Mouse (Mus musculus) forebrain, embryonic 16.5 days (tissue): Measurements from ENCODE around the gene Rasgef1a. TPM values are rescaled to one million over a fixed set of nuclear protein-coding genes. Genes with fewer than 3 reads are reported as not detected.

Source experiments
- ATAC-seq: fragments of 200-750 bp; cut with Nextera tagmentation; 2 replicates; pipeline ENCODE4 v1.8.0; 2017; ENCODE audit warnings: mild to moderate bottlenecking, moderate library complexity
- H3K27ac ChIP-seq: fragments of 300-500 bp; sonication (generic); 2 replicates; pipeline ENCODE4 v1.5.1; 2014; ENCODE audit warnings: low read length, control low read depth
- H3K27me3 ChIP-seq: fragments of 300-500 bp; sonication (generic); replicated peaks from 2 replicates; pipeline ENCODE4 v1.6.1; 2014; ENCODE audit warnings: low read length; ENCODE audit not compliant: control insufficient read depth, insufficient read depth
- H3K36me3 ChIP-seq: fragments of 300-500 bp; sonication (generic); 2 replicates; pipeline ENCODE4 v1.6.1; 2014; ENCODE audit not compliant: control insufficient read depth, insufficient read depth
- H3K4me1 ChIP-seq: fragments of 300-500 bp; sonication (generic); replicated peaks from 2 replicates; pipeline ENCODE4 v1.6.1; 2014; ENCODE audit warnings: low read length; ENCODE audit not compliant: control insufficient read depth, insufficient read depth
- H3K4me2 ChIP-seq: fragments of 300-500 bp; sonication (generic); 2 replicates; pipeline ENCODE4 v1.6.1; 2014; ENCODE audit warnings: mild to moderate bottlenecking, low read length, control low read depth
- H3K4me3 ChIP-seq: fragments of 300-500 bp; sonication (generic); replicated peaks from 2 replicates; pipeline ENCODE4 v1.5.1; 2014; ENCODE audit warnings: mild to moderate bottlenecking, low read length, control low read depth
- H3K9ac ChIP-seq: fragments of 300-500 bp; sonication (generic); replicated peaks from 2 replicates; pipeline ENCODE4 v1.6.1; 2014; ENCODE audit warnings: low read depth, low read length, control low read depth
- H3K9me3 ChIP-seq: fragments of 300-500 bp; sonication (generic); 2 replicates; pipeline ENCODE4 v1.6.1; 2016; ENCODE audit warnings: low read length; ENCODE audit not compliant: control insufficient read depth
- WGBS: fragments of 180-500 bp; shearing (Covaris S2); extraction: QIAGEN DNeasy Blood & Tissue Kit; methylation state at CpG from one replicate; pipeline ENCODE4 v1.1.7; 2014; 5-methylcytosine and 5-hydroxymethylcytosine counted together
- microRNA-seq: library from miRNA; unstranded; fragments of <30 nt; microRNA quantifications from one replicate; pipeline ENCODE4, GENCODE M21; 2017
- polyA plus RNA-seq: library from polyadenylated mRNA; unstranded; fragments of >200 nt; fragmentation: Nextera tagmentation; extraction: Ambion mirVana; gene quantifications from 2 replicates; pipeline ENCODE4 v1.2.1, GENCODE M21; 2015

Gene Rasgef1a
- polyA plus RNA-seq, 1 experiment from 2014 or later: 7.0 TPM

DNA sequence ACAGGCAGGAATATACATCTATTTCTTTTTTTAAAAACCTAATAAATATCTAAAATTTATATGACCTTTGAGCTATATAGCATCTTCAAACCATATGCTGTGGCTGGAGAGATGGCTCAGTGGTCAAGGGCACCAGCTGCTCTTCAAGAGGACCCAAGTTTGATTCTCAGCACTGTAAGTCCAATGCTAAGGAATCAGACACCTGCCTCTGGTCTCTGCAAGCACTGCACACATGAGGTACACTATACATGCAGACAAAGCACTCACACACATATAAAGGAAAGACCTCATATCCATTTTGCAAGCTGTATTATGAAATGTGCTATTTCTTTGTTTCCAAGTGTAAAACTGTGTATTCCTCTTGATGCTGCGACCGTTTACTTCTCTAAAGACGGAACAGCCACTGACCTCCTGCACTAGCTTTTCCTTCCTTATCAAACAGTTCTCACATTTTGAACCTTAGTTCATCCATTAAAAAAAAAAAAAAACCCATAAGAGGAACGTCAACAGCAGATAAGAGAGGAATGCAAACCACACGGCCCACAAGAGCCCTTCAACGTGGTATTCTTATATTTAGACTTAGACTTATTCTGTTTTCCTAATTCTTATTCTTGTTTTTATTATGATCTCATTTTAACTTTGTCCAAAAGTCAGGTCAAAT, 116.7 kb downstream of the Rasgef1a start:
- no peak for ATAC-seq
- H3K9me3 ChIP-seq: no peaks in the 10 kb centered on the region
- H3K36me3 ChIP-seq: no peaks in the 10 kb centered on the region; the same call in 1 of the 2 replicates
- H3K27ac ChIP-seq: no peak overlapping the region
- no peaks in the 10 kb centered on the region for H3K4me1 ChIP-seq
- no peak overlapping the region for H3K9ac ChIP-seq
- WGBS: 89% methylated on average over 6 of the region's 6 CpGs
- no peak overlapping the region for H3K4me3 ChIP-seq
- H3K4me2 ChIP-seq: no peak overlapping the region
- no peaks in the 10 kb centered on the region for H3K27me3 ChIP-seq

DNA sequence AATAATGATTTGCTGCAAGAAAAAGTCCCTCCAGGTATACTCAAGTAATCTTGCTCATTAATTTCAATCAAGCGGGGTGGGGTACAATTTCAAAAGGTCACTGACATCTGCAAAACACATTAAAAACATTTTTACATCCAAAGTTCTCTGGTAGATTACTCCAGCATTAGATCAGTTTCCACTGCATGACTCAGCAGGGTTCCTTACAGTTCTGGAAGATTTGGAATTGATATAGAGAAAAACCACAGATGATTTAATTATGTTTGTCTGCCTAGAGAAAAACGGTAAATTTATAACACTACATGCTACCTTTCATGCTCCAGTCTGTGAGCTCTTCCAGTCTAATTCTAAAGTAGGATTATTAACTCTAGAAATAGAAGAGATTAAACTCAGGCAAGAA, 118.8 kb downstream of the Rasgef1a start:
- H3K9me3 ChIP-seq: no peaks in the 10 kb centered on the region
- no peaks in the 10 kb centered on the region for H3K4me1 ChIP-seq
- H3K27ac ChIP-seq: no peak overlapping the region
- no peak for ATAC-seq
- H3K9ac ChIP-seq: no peak overlapping the region
- H3K36me3 ChIP-seq: no peaks in the 10 kb centered on the region
- no peak overlapping the region for H3K4me3 ChIP-seq
- no peaks in the 10 kb centered on the region for H3K27me3 ChIP-seq
- 80% methylated on average over 2 of the region's 2 CpGs for whole genome bisulfite sequencing
- H3K4me2 ChIP-seq: no peak overlapping the region

DNA sequence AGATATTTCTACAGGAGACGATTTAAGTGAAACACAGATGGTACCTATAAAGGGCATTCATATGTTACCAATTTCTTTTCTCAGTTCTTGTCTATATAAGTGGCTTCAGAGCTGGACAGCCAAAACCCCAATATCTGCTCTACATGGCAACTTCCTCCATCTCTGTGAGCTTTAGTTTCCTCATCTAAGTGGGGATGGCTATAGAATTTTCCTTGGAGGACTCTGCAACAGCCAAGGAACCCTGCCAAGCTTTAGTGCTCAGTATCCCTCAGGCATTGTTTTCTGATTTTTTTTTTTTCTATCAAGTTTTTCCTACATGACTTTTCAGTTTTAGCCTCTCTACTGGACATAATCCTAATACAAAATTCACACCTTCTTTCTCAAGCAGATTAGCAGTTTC, 123.2 kb downstream of the Rasgef1a start:
- 90% methylated on average over 1 of the region's 1 CpGs for WGBS
- H3K36me3 ChIP-seq: no peaks in the 10 kb centered on the region
- H3K4me3 ChIP-seq: no peak overlapping the region
- H3K4me1 ChIP-seq: peaks cover 3% of the 10 kb centered on the region; the same call in 1 of the 2 replicates
- no peak for ATAC-seq
- H3K27ac ChIP-seq: no peak overlapping the region
- no peak overlapping the region for H3K9ac ChIP-seq
- no peak overlapping the region for H3K4me2 ChIP-seq
- H3K9me3 ChIP-seq: no peaks in the 10 kb centered on the region
- no peaks in the 10 kb centered on the region for H3K27me3 ChIP-seq

DNA sequence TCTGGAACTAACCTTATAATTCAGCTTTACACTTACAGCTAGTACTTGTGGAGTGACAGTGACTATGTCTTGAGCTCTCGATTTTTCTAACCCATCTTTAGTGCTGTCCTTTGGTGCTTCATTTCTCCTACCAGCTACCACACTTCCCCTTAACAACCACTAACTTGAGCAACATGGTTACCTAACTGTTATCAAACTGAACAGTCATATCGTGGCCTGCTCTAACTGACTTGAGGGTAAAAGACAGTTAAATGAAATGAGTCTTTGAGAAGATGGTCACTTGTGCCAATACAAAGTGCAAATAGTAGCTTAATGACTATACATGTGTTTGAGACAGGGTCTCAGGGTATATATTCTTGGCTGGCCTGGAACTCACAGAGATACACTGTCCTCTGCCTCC, 125.9 kb downstream of the Rasgef1a start:
- Histone ChIP-seq H3K4me3 (no peak overlapping the region), H3K27ac (no peak overlapping the region), H3K4me2 (no peak overlapping the region), H3K9me3 (no peaks in the 10 kb centered on the region), H3K36me3 (no peaks in the 10 kb centered on the region), H3K9ac (no peak overlapping the region), H3K4me1 (peaks cover 3% of the 10 kb centered on the region; the same call in 1 of the 2 replicates), H3K27me3 (no peaks in the 10 kb centered on the region)
- 87% methylated on average over 2 of the region's 2 CpGs for WGBS
- ATAC-seq: no peak

DNA sequence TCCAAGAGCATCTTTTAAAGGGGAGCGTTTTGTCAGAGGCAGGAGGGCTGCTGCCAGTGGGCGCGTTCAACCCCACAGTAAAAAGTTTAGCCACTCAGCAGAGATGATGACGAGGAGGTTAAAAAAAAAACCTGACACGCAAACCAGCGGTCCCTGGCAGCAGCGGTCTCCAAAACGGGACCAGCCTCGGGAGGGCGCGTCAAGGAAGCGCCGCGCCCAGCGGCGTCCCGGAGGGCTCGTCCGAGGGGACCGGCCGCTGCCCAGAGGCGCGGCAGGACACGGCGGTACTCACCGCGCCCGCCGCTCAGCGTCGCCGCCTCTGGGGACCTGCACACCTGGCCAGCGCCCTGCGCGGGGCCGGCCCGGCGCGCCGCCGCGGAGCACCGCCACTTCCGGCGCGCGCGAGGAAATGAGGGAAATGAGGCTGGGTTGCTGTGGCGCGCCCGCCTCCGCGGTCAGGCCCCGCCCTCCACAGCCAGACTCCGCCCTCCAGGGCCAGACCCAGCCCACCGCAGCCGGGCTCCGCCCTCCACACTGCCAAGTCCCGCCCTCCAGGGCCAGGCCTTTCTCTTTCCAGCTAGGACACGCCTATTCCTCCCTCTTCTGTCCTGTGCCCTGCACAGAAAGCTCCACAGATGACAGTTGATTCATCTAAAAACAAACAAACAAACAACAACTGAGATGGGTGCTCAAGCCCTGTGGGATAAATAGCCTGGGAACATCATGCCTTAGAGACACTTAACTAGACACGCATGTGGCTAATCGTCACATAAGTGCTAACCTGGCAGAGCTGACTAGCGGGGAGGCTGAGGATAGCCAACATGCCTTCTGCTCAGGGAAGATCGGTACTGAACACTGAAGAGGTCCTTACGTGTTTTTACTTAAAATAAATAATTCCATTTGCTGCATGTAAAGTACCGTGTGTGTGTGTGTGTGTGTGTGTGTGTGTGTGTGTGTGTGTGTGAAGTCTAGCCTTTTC, 127.8 kb downstream of the Rasgef1a start, which contains the start of gene Csgalnact2:
Gene Csgalnact2 (minus strand): TSS at position 410 of the 979 bp plus-strand sequence.
- WGBS: 7% methylated on average over 50 of the region's 66 CpGs
- no peaks in the 10 kb centered on the region; the same call in 1 of the 2 replicates for H3K27me3 ChIP-seq
- peaks cover 3% of the 10 kb centered on the region; the same call in 1 of the 2 replicates for H3K4me1 ChIP-seq
- no peaks in the 10 kb centered on the region for H3K36me3 ChIP-seq
- H3K9ac ChIP-seq: peak within 1 kb of the TSS; percentile 83
- H3K9me3 ChIP-seq: no peaks in the 10 kb centered on the region
- peak within 1 kb of the TSS; percentile 83 for H3K4me3 ChIP-seq
- H3K4me2 ChIP-seq: peak within 1 kb of the TSS; percentile 59
- peak within 1 kb of the TSS; percentile 71 for H3K27ac ChIP-seq
- ATAC-seq: peak; percentile 99

DNA sequence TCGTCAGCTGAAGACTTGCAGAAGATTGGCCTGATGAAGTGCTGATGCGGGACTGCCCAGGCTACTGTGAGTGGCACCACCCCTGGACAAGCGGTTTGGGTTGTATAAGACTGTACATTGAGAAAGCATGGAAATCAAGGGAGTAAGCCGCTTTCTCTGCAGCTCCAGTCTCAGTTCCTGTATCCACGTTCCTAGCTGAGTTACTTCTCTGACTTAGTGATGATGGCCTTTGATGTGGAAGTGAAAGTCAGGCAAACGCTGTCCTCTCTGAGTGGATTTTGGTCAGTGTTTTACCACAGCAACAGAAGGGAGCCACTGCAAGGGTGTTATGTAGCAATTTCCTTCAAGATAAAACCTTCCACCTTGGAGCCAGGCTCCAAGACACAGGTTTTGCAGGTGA, 129.7 kb downstream of the Rasgef1a start:
- ATAC-seq: no peak
- no peak overlapping the region for H3K4me3 ChIP-seq
- no peaks in the 10 kb centered on the region; the same call in 1 of the 2 replicates for H3K9me3 ChIP-seq
- H3K36me3 ChIP-seq: no peaks in the 10 kb centered on the region
- no peak overlapping the region for H3K27ac ChIP-seq
- WGBS: 90% methylated on average over 6 of the region's 6 CpGs
- no peaks in the 10 kb centered on the region; the same call in 1 of the 2 replicates for H3K27me3 ChIP-seq
- H3K4me1 ChIP-seq: peaks cover 3% of the 10 kb centered on the region; the same call in 1 of the 2 replicates
- no peak overlapping the region for H3K9ac ChIP-seq
- no peak overlapping the region for H3K4me2 ChIP-seq

Small RNAs within 50 kb of the gene (microRNA-seq; reads per million reads assigned to microRNA genes)
- not detected for gene Mir7044

Other genes with a start within 250 kb of the Rasgef1a start
- 208 and 225 TPM in 2 replicates for gene Zfp637, start 170.3 kb upstream of the Rasgef1a start, polyA plus RNA-seq
- gene Zfp239, start 149.3 kb upstream of the Rasgef1a start, polyA plus RNA-seq: 18.0 and 18.5 TPM in 2 replicates
- 366 and 411 TPM in 2 replicates for gene Hnrnpf, start 111.1 kb upstream of the Rasgef1a start, polyA plus RNA-seq
- gene Fxyd4, start 73.7 kb upstream of the Rasgef1a start, polyA plus RNA-seq: 1.5 and 3.5 TPM in 2 replicates
- 11.2 and 12.5 TPM in 2 replicates for gene Csgalnact2, start 127.7 kb downstream of the Rasgef1a start, polyA plus RNA-seq
- 1.4 and 1.9 TPM in 2 replicates for gene Ret, start 186.3 kb downstream of the Rasgef1a start, polyA plus RNA-seq